Mouse (Mus musculus): ENCODE measurements around the gene Bckdha. TPM values are rescaled to one million over a fixed set of nuclear protein-coding genes. Genes with fewer than 3 reads are reported as not detected.

The Bckdha gene
- total RNA-seq, 2 experiments from 2014 or later, result 51.9 to 60.8 TPM

- DNase-seq, result no peak
Observed at GRCm38 (mm10) chr7:25644631-25645030, 14.2 kb downstream of the Bckdha start.

- no peak for DNase-seq
Observed at GRCm38 (mm10) chr7:25644136-25644535, 14.6 kb downstream of the Bckdha start.

GRCm38 (mm10) chr7:25639754-25640153 is 19.0 kb downstream of the Bckdha start:
- no peak for DNase-seq

GRCm38 (mm10) chr7:25637099-25637498 is 21.7 kb downstream of the Bckdha start:
- no peak for DNase-seq

- no peak for DNase-seq
Observed at GRCm38 (mm10) chr7:25636373-25636772, 22.4 kb downstream of the Bckdha start.

- no peak for DNase-seq
Observed at GRCm38 (mm10) chr7:25632679-25633078, 26.1 kb downstream of the Bckdha start.

GRCm38 (mm10) chr7:25628323-25628620 is 30.5 kb downstream of the Bckdha start:
- no peak for DNase-seq

GRCm38 (mm10) chr7:25627431-25628322 is 31.1 kb downstream of the Bckdha start:
- peak; percentile 68 for DNase-seq

GRCm38 (mm10) chr7:25626509-25627430 is 32.0 kb downstream of the Bckdha start, which contains the start of gene B3gnt8:
Gene B3gnt8, plus strand, starts transcription at chr7:25626654.
- no peak for DNase-seq

- no peak for DNase-seq
Observed at GRCm38 (mm10) chr7:25625594-25626250, 33.1 kb downstream of the Bckdha start.

- DNase-seq, result no peak
Observed at GRCm38 (mm10) chr7:25624851-25625250, 33.9 kb downstream of the Bckdha start.

GRCm38 (mm10) chr7:25623857-25624370 is 34.9 kb downstream of the Bckdha start:
- no peak for DNase-seq

GRCm38 (mm10) chr7:25620751-25621150 is 38.0 kb downstream of the Bckdha start:
- peak; percentile 2 for DNase-seq

GRCm38 (mm10) chr7:25620101-25620500 is 38.7 kb downstream of the Bckdha start:
- DNase-seq, result peak; percentile 1

- no peak for DNase-seq
Observed at GRCm38 (mm10) chr7:25619722-25619991, 39.1 kb downstream of the Bckdha start.

- DNase-seq, result peak; percentile 87
Observed at GRCm38 (mm10) chr7:25618865-25619721, 39.7 kb downstream of the Bckdha start, which contains the start of gene Dmac2. Gene Dmac2, plus strand, starts transcription at chr7:25619414.

- DNase-seq, result no peak
Observed at GRCm38 (mm10) chr7:25617376-25618160, 41.2 kb downstream of the Bckdha start.

GRCm38 (mm10) chr7:25615706-25616011 is 43.1 kb downstream of the Bckdha start, which contains the start of gene Erich4:
Gene Erich4, minus strand, starts transcription at chr7:25615892.
- no peak for DNase-seq

GRCm38 (mm10) chr7:25614831-25615705 is 43.7 kb downstream of the Bckdha start:
- DNase-seq, result no peak

GRCm38 (mm10) chr7:25614086-25614485 is 44.7 kb downstream of the Bckdha start:
- DNase-seq, result no peak

All from gastrocnemius, postnatal 10 days (tissue).